Mouse (Mus musculus) liver, adult (tissue): ENCODE measurements around the gene Rbfox2.

ENCODE experiments used
- GATA4 ChIP-seq: IDR thresholded peaks from 2 replicates; pipeline ENCODE4 v1.6.1; 2014; ENCODE audit warnings: mild to moderate bottlenecking, low read length; ENCODE audit not compliant: insufficient replicate concordance

The Rbfox2 gene

DNA sequence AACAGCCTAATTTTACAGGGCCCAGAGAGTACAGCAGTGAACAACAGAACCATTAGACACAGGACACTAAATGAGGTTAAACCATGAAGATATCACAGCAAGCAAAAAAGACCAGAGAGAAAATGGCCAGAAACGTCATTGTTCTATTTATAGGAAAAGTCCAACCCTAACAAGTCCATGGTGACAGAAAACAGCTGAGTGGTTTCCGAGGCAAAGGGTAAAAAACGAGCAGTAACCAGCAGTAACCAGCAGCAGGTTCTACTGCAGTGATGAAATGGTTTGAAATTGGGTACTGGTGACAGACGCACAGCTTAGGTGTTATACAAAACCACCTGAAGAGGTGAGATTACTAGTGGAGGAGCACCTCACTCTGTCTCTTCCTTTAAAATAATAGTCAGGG is 72.5 kb downstream of the Rbfox2 start:
- TF ChIP-seq GATA4, result no peak

DNA sequence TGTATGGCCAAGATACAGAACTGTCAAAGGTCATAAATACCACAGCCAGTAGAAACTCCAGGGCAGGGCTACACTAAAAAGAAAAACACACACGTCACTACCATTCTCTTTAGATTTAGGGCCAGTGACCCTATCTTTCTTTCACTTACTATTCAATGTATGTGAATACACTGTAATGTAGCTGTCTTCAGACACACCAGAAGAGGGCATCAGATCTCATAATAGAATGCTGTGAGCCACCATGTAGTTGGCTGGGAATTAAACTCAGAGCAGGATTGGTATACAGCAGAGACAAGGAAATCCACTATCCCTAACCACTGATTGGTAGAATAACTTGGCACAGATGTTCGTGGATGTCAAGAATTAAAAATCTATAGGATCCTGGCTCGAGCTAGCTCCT is 76.7 kb downstream of the Rbfox2 start:
- no peak for TF ChIP-seq GATA4

- no peak for TF ChIP-seq GATA4
Observed at GRCm38 (mm10) chr15:77226831-77227354, 79.9 kb downstream of the Rbfox2 start.

- no peak for TF ChIP-seq GATA4
Observed at GRCm38 (mm10) chr15:77225858-77226257, 80.9 kb downstream of the Rbfox2 start.

DNA sequence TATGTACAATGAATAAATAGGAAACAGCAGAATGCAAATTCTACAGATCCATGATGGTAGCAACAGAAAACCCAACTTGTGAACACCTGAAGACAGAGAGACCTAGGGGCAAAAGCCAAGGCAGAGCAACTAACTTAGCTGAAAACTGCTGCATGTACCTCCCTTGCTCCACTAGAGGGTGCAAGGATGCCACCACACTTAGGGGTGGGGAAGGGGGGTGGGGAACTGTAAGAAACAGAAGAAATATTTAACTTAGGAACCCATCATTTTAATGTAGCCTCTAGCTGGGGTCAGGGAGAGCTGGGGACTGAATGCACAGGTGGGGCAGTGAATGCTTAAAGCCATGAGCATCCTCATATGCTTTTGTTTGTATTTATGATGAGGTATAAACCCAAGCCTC is 81.5 kb downstream of the Rbfox2 start:
- TF ChIP-seq GATA4, result no peak

GRCm38 (mm10) chr15:77220833-77221232 is 86.0 kb downstream of the Rbfox2 start:
- no peak for TF ChIP-seq GATA4

- no peak for TF ChIP-seq GATA4
Observed at GRCm38 (mm10) chr15:77220137-77220536, 86.7 kb downstream of the Rbfox2 start.

DNA sequence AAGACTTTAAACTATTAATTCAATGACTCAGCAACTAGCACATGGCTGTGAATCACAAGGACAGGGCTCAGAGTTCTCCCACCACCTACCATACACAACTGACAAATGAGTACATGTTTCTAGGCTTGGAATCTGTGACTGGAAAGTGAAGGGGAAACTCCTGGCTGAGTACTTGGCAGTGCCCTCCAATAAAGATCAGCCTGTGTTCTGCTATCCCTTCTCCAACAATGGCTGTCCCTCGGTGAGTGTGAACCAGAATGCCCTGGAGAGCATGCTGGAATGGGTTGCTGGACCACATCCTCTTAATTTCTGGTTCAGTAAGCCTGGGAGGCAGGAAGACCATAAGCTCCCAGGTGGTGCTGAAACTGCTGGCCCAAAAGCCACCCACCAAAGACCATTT is 87.2 kb downstream of the Rbfox2 start:
- TF ChIP-seq GATA4, result no peak

- no peak for TF ChIP-seq GATA4
Observed at GRCm38 (mm10) chr15:77218007-77218406, 88.8 kb downstream of the Rbfox2 start.

GRCm38 (mm10) chr15:77217523-77217922 is 89.3 kb downstream of the Rbfox2 start:
- no peak for TF ChIP-seq GATA4

- no peak for TF ChIP-seq GATA4
Observed at GRCm38 (mm10) chr15:77216704-77217103, 90.1 kb downstream of the Rbfox2 start.

GRCm38 (mm10) chr15:77215178-77215800 is 91.5 kb downstream of the Rbfox2 start:
- TF ChIP-seq GATA4, result no peak

DNA sequence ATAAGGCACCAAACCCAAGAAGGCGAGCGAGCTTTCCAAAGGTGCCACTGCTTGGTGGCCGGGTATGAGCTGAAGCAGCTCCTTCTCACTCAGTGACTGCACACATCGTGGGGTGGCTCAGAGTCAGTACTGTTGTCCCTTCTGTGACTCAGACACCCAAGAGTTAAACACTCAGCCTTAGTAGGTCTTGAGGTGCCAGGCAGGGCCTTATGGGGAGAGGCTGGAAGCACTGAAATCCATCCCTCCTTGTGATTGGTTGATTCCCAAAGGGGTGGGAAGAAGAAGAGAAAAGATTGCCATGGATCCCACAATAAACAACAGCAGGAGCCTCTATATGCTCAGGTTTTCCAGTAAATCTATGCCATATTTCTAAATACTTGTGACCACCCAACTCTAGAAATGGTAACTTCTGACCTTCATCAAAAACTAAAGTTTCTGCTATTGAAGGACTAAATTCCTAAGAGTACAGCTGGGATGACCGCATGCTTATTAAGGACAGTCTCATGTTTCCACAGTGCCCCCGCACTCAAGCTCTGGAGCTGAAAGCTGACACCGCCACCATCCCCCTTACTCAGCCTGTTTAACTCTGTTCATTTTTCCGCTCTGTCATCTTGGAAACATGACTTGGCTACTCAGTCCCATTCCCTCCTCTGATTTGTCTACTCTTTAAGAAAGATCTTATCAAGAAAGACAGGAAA is 92.2 kb downstream of the Rbfox2 start:
- TF ChIP-seq GATA4, result no peak

GRCm38 (mm10) chr15:77213829-77214228 is 93.0 kb downstream of the Rbfox2 start:
- no peak for TF ChIP-seq GATA4

DNA sequence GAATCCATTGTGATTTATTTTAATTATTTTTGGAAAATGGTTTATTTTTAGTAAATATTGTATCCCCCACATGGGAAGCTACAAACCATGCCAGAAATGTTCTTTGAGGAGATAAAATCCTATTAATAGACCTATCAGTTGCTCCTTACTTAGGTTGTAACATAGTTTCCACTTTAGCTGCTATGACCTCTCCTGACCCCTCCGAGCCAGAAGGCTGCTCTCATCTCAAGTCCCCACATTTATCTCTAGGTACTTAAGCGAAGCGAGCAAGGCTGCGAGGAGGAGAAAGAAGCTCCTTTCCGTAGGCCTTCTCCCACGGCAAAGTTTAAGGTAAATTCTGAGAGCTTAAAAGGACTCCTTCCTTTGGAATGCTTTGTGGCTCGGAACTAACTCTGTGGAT is 94.0 kb downstream of the Rbfox2 start:
- no peak for TF ChIP-seq GATA4

GRCm38 (mm10) chr15:77212217-77212757 is 94.5 kb downstream of the Rbfox2 start:
- no peak for TF ChIP-seq GATA4

GRCm38 (mm10) chr15:77206996-77207395 is 99.8 kb downstream of the Rbfox2 start:
- no peak for TF ChIP-seq GATA4

- no peak for TF ChIP-seq GATA4
Observed at GRCm38 (mm10) chr15:77204951-77205350, 101.9 kb downstream of the Rbfox2 start.
